Mouse (Mus musculus): ENCODE measurements around the gene Dnaaf2. TPM values are rescaled to one million over a fixed set of nuclear protein-coding genes. Genes with fewer than 3 reads are reported as not detected.
"Not testable (repeated sequence)": the region's sequence is repeated elsewhere in the genome, so short reads cannot be mapped to it uniquely, and the experiment has no call there.

Dnaaf2 gene
- polyA plus RNA-seq, 1 experiment from 2014 or later, result 11.4 TPM

GRCm38 (mm10) chr12:69177526-69177925 is 20.7 kb downstream of the Dnaaf2 start:
- Histone ChIP-seq H3K36me3 (peaks cover 35% of the 10 kb centered on the region), H3K9ac (no peak overlapping the region), H3K27me3 (no peaks in the 10 kb centered on the region), H3K27ac (no peak overlapping the region), H3K9me3 (no peaks in the 10 kb centered on the region), H3K4me2 (replicated peaks) (no peak overlapping the region), H3K4me1 (no peaks in the 10 kb centered on the region), H3K4me3 (no peak overlapping the region)
- 78% methylated on average over 3 of the region's 3 CpGs for WGBS
- ATAC-seq (ENCODE audit: low FRiP score, low read depth), result no peak

GRCm38 (mm10) chr12:69175975-69176374 is 22.3 kb downstream of the Dnaaf2 start:
- WGBS, result 94% methylated on average over 3 of the region's 3 CpGs
- Histone ChIP-seq H3K27ac (no peak overlapping the region), H3K9ac (no peak overlapping the region), H3K4me3 (no peak overlapping the region), H3K9me3 (no peaks in the 10 kb centered on the region), H3K4me1 (no peaks in the 10 kb centered on the region), H3K36me3 (peaks cover 26% of the 10 kb centered on the region), H3K4me2 (replicated peaks) (no peak overlapping the region), H3K27me3 (no peaks in the 10 kb centered on the region)
- no peak for ATAC-seq (ENCODE audit: low FRiP score, low read depth)

- H3K36me3 ChIP-seq, result peaks cover 20% of the 10 kb centered on the region
- H3K27me3 ChIP-seq, result no peaks in the 10 kb centered on the region
- no peak overlapping the region for H3K4me2 ChIP-seq (replicated peaks)
- peaks cover 17% of the 10 kb centered on the region for H3K4me1 ChIP-seq
- no peaks in the 10 kb centered on the region for H3K9me3 ChIP-seq
- no peak overlapping the region for H3K9ac ChIP-seq
- H3K4me3 ChIP-seq, result no peak overlapping the region
- ATAC-seq (ENCODE audit: low FRiP score, low read depth), result no peak
- H3K27ac ChIP-seq, result no peak overlapping the region
- 85% methylated on average over 2 of the region's 2 CpGs for WGBS
These were observed 26.9 kb downstream of the Dnaaf2 start for GRCm38 (mm10) chr12:69171307-69171706.

GRCm38 (mm10) chr12:69168461-69169106 is 29.6 kb downstream of the Dnaaf2 start, which contains the start of gene Lrr1:
Lrr1 (plus strand) TSS chr12:69168814.
- WGBS, result under 1% methylated on average over 40 of the region's 40 CpGs
- Histone ChIP-seq H3K4me1 (peaks cover 17% of the 10 kb centered on the region), H3K36me3 (peaks cover 4% of the 10 kb centered on the region), H3K9me3 (no peaks in the 10 kb centered on the region), H3K9ac (peak within 1 kb of the TSS; percentile 74), H3K27me3 (no peaks in the 10 kb centered on the region), H3K4me3 (peak within 1 kb of the TSS; percentile 86), H3K4me2 (replicated peaks) (peak within 1 kb of the TSS; percentile 94), H3K27ac (peak within 1 kb of the TSS; percentile 70)
- peak; percentile 95 for ATAC-seq (ENCODE audit: low FRiP score, low read depth)

- Histone ChIP-seq H3K9ac (peak overlapping the region; percentile 74), H3K36me3 (peaks cover 4% of the 10 kb centered on the region), H3K4me3 (peak overlapping the region; percentile 86), H3K27ac (peak overlapping the region; percentile 70; the same call in 1 of the 2 replicates), H3K4me1 (peaks cover 17% of the 10 kb centered on the region), H3K4me2 (replicated peaks) (peak overlapping the region; percentile 94), H3K9me3 (no peaks in the 10 kb centered on the region), H3K27me3 (no peaks in the 10 kb centered on the region)
- 10% methylated on average over 18 of the region's 18 CpGs for WGBS
- ATAC-seq (ENCODE audit: low FRiP score, low read depth), result peak; percentile 24; the same call in 1 of the 2 replicates
These were observed 30.4 kb downstream of the Dnaaf2 start for GRCm38 (mm10) chr12:69167656-69168460.

GRCm38 (mm10) chr12:69166861-69167581 is 31.2 kb downstream of the Dnaaf2 start:
- H3K36me3 ChIP-seq; H3K27me3 ChIP-seq; H3K9ac ChIP-seq; H3K4me3 ChIP-seq; H3K27ac ChIP-seq; H3K9me3 ChIP-seq; ATAC-seq (ENCODE audit: low FRiP score, low read depth): not testable (repeated sequence)
- Histone ChIP-seq H3K4me1 (peaks cover 17% of the 10 kb centered on the region), H3K4me2 (replicated peaks) (peak overlapping the region; percentile 94; the same call in 1 of the 2 replicates)
- 65% methylated on average over 8 of the region's 8 CpGs for WGBS

- Histone ChIP-seq H3K9ac (no peak overlapping the region), H3K4me2 (replicated peaks) (no peak overlapping the region), H3K27me3 (no peaks in the 10 kb centered on the region), H3K36me3 (no peaks in the 10 kb centered on the region), H3K4me1 (peaks cover 14% of the 10 kb centered on the region), H3K27ac (no peak overlapping the region), H3K9me3 (no peaks in the 10 kb centered on the region), H3K4me3 (no peak overlapping the region)
- ATAC-seq (ENCODE audit: low FRiP score, low read depth), result no peak
- 62% methylated on average over 3 of the region's 3 CpGs for WGBS
These were observed 33.3 kb downstream of the Dnaaf2 start for GRCm38 (mm10) chr12:69164904-69165303.

GRCm38 (mm10) chr12:69163586-69163985 is 34.6 kb downstream of the Dnaaf2 start:
- H3K27me3 ChIP-seq; H3K4me3 ChIP-seq; H3K4me2 ChIP-seq (replicated peaks); H3K4me1 ChIP-seq; H3K9ac ChIP-seq; H3K27ac ChIP-seq; H3K36me3 ChIP-seq; ATAC-seq (ENCODE audit: low FRiP score, low read depth); H3K9me3 ChIP-seq: not testable (repeated sequence)
- WGBS, result 86% methylated on average over 4 of the region's 4 CpGs

GRCm38 (mm10) chr12:69160677-69161076 is 37.6 kb downstream of the Dnaaf2 start:
- not testable (repeated sequence) for ATAC-seq (ENCODE audit: low FRiP score, low read depth); H3K4me2 ChIP-seq (replicated peaks); H3K9me3 ChIP-seq; H3K27me3 ChIP-seq; H3K4me3 ChIP-seq; H3K9ac ChIP-seq; H3K27ac ChIP-seq
- Histone ChIP-seq H3K36me3 (peaks cover 21% of the 10 kb centered on the region), H3K4me1 (peaks cover 11% of the 10 kb centered on the region)
- 71% methylated on average over 2 of the region's 2 CpGs for WGBS

GRCm38 (mm10) chr12:69159578-69159940 is 38.7 kb downstream of the Dnaaf2 start:
- WGBS, result 4% methylated on average over 9 of the region's 9 CpGs
- no peak for ATAC-seq (ENCODE audit: low FRiP score, low read depth)
- H3K36me3 ChIP-seq, result peaks cover 25% of the 10 kb centered on the region
- H3K9ac ChIP-seq, result no peak overlapping the region
- 0 out of 2 replicates have a peak overlapping the region, but pooled peaks have one; percentile 15 for H3K4me2 ChIP-seq (replicated peaks)
- H3K9me3 ChIP-seq, result no peaks in the 10 kb centered on the region
- H3K4me1 ChIP-seq, result peaks cover 11% of the 10 kb centered on the region
- H3K4me3 ChIP-seq, result peak overlapping the region; percentile 19
- no peak overlapping the region; the same call in 1 of the 2 replicates for H3K27ac ChIP-seq
- no peaks in the 10 kb centered on the region for H3K27me3 ChIP-seq

GRCm38 (mm10) chr12:69158765-69159577 is 39.3 kb downstream of the Dnaaf2 start, which contains the start of gene Rps29:
Rps29 (minus strand) TSS chr12:69159186.
- under 1% methylated on average over 56 of the region's 68 CpGs for WGBS
- peaks cover 25% of the 10 kb centered on the region for H3K36me3 ChIP-seq
- H3K4me1 ChIP-seq, result peaks cover 11% of the 10 kb centered on the region
- not testable (repeated sequence) for H3K27me3 ChIP-seq, H3K9me3 ChIP-seq
- peak within 1 kb of the TSS; percentile 94 for H3K9ac ChIP-seq
- peak within 1 kb of the TSS; percentile 64 for H3K4me2 ChIP-seq (replicated peaks)
- peak within 1 kb of the TSS; percentile 97 for H3K27ac ChIP-seq
- H3K4me3 ChIP-seq, result peak within 1 kb of the TSS; percentile 77
- ATAC-seq (ENCODE audit: low FRiP score, low read depth), result peak; percentile 99
